Mouse (Mus musculus): ENCODE data around the gene Hes2.

GRCm38 (mm10) chr4:152161601-152162000, 2.9 kb downstream of the Hes2 start:
- TF ChIP-seq CTCF (IDR thresholded peaks at IDR 0.05; ENCODE audit: low read depth) (no peak), EP300 (IDR thresholded peaks at IDR 0.05; ENCODE audit: low read depth) (no peak)
